Mouse (Mus musculus) embryo, embryonic 10.5 days (tissue): ENCODE results near the gene Tctn3.
A peak's percentile ranks its signal among the peaks of the same experiment; 100 is the strongest.

Experiments
- DNase-seq: peaks from one replicate; pipeline ENCODE4 v3.0.0-alpha.2; 2015; ENCODE audit warnings: low spot score

Tctn3 gene

GRCm38 (mm10) chr19:40555136-40555535, 56.9 kb downstream of the Tctn3 start:
- DNase-seq: no peak

- no peak for DNase-seq
Observed at GRCm38 (mm10) chr19:40554343-40554742, 57.7 kb downstream of the Tctn3 start.

- no peak for DNase-seq
Observed at GRCm38 (mm10) chr19:40553849-40554248, 58.2 kb downstream of the Tctn3 start.

- DNase-seq: no peak
Observed at GRCm38 (mm10) chr19:40553014-40553789, 58.8 kb downstream of the Tctn3 start.

GRCm38 (mm10) chr19:40549516-40550135, 62.4 kb downstream of the Tctn3 start:
- no peak for DNase-seq

GRCm38 (mm10) chr19:40548796-40549515, 63.1 kb downstream of the Tctn3 start:
- peak; percentile 49 for DNase-seq

GRCm38 (mm10) chr19:40548386-40548785, 63.6 kb downstream of the Tctn3 start:
- DNase-seq: no peak
